Mouse (Mus musculus): ENCODE measurements around the gene Parva. TPM values are rescaled to one million over a fixed set of nuclear protein-coding genes. Genes with fewer than 3 reads are reported as not detected.

Parva gene
- polyA plus RNA-seq, 1 experiment from 2014 or later = 18.4 TPM

GRCm38 (mm10) chr7:112390937-112391605 is 36.2 kb upstream of the Parva start:
- H3K4me3 ChIP-seq (ENCODE audit: low read depth, low read length) = no peak overlapping the region
- H3K36me3 ChIP-seq (ENCODE audit: control insufficient read depth, insufficient read depth, low read length) = no peaks in the 10 kb centered on the region
- peaks cover 25% of the 10 kb centered on the region for H3K4me1 ChIP-seq (ENCODE audit: control insufficient read depth, insufficient read depth, low read length)
- H3K9me3 ChIP-seq (ENCODE audit: control insufficient read depth, low read length) = no peaks in the 10 kb centered on the region
- WGBS = 21% methylated on average over 6 of the region's 6 CpGs
- no peaks in the 10 kb centered on the region for H3K27me3 ChIP-seq (ENCODE audit: control insufficient read depth, insufficient read depth, low read length)
- H3K27ac ChIP-seq (ENCODE audit: low read depth, low read length) = peak overlapping the region; percentile 78
- H3K9ac ChIP-seq (replicated peaks; ENCODE audit: low read depth, low read length) = no peak overlapping the region; the same call in 1 of the 2 replicates
- peak; percentile 63 for ATAC-seq (ENCODE audit: low read depth)
- H3K4me2 ChIP-seq (ENCODE audit: low read depth, low read length) = no peak overlapping the region

- H3K4me2 ChIP-seq (ENCODE audit: low read depth, low read length) = no peak overlapping the region
- no peaks in the 10 kb centered on the region for H3K4me1 ChIP-seq (ENCODE audit: control insufficient read depth, insufficient read depth, low read length)
- WGBS = 96% methylated on average over 3 of the region's 3 CpGs
- no peak overlapping the region for H3K27ac ChIP-seq (ENCODE audit: low read depth, low read length)
- ATAC-seq (ENCODE audit: low read depth) = no peak
- H3K9me3 ChIP-seq (ENCODE audit: control insufficient read depth, low read length) = no peaks in the 10 kb centered on the region
- H3K9ac ChIP-seq (replicated peaks; ENCODE audit: low read depth, low read length) = no peak overlapping the region
- no peak overlapping the region for H3K4me3 ChIP-seq (ENCODE audit: low read depth, low read length)
- H3K27me3 ChIP-seq (ENCODE audit: control insufficient read depth, insufficient read depth, low read length) = no peaks in the 10 kb centered on the region
- no peaks in the 10 kb centered on the region for H3K36me3 ChIP-seq (ENCODE audit: control insufficient read depth, insufficient read depth, low read length)
These were observed 29.5 kb upstream of the Parva start for GRCm38 (mm10) chr7:112397786-112398185.

GRCm38 (mm10) chr7:112399425-112400170 is 27.7 kb upstream of the Parva start:
- Histone ChIP-seq H3K36me3 (ENCODE audit: control insufficient read depth, insufficient read depth, low read length) (no peaks in the 10 kb centered on the region), H3K9ac (replicated peaks; ENCODE audit: low read depth, low read length) (no peak overlapping the region), H3K4me2 (ENCODE audit: low read depth, low read length) (no peak overlapping the region), H3K4me1 (ENCODE audit: control insufficient read depth, insufficient read depth, low read length) (no peaks in the 10 kb centered on the region), H3K27ac (ENCODE audit: low read depth, low read length) (no peak overlapping the region), H3K9me3 (ENCODE audit: control insufficient read depth, low read length) (no peaks in the 10 kb centered on the region), H3K27me3 (ENCODE audit: control insufficient read depth, insufficient read depth, low read length) (no peaks in the 10 kb centered on the region), H3K4me3 (ENCODE audit: low read depth, low read length) (no peak overlapping the region)
- WGBS = 27% methylated on average over 7 of the region's 7 CpGs
- ATAC-seq (ENCODE audit: low read depth) = peak; percentile 56; the same call in 1 of the 2 replicates

GRCm38 (mm10) chr7:112400175-112400574 is 27.1 kb upstream of the Parva start:
- no peaks in the 10 kb centered on the region for H3K27me3 ChIP-seq (ENCODE audit: control insufficient read depth, insufficient read depth, low read length)
- no peaks in the 10 kb centered on the region for H3K4me1 ChIP-seq (ENCODE audit: control insufficient read depth, insufficient read depth, low read length)
- 48% methylated on average over 6 of the region's 6 CpGs for WGBS
- no peaks in the 10 kb centered on the region for H3K36me3 ChIP-seq (ENCODE audit: control insufficient read depth, insufficient read depth, low read length)
- no peak; the same call in 1 of the 2 replicates for ATAC-seq (ENCODE audit: low read depth)
- no peak overlapping the region for H3K4me3 ChIP-seq (ENCODE audit: low read depth, low read length)
- H3K27ac ChIP-seq (ENCODE audit: low read depth, low read length) = no peak overlapping the region
- no peak overlapping the region for H3K4me2 ChIP-seq (ENCODE audit: low read depth, low read length)
- no peak overlapping the region for H3K9ac ChIP-seq (replicated peaks; ENCODE audit: low read depth, low read length)
- no peaks in the 10 kb centered on the region for H3K9me3 ChIP-seq (ENCODE audit: control insufficient read depth, low read length)

GRCm38 (mm10) chr7:112405061-112405460 is 22.2 kb upstream of the Parva start:
- Histone ChIP-seq H3K4me2 (ENCODE audit: low read depth, low read length) (no peak overlapping the region), H3K9me3 (ENCODE audit: control insufficient read depth, low read length) (no peaks in the 10 kb centered on the region), H3K27ac (ENCODE audit: low read depth, low read length) (no peak overlapping the region), H3K9ac (replicated peaks; ENCODE audit: low read depth, low read length) (no peak overlapping the region), H3K27me3 (ENCODE audit: control insufficient read depth, insufficient read depth, low read length) (no peaks in the 10 kb centered on the region), H3K36me3 (ENCODE audit: control insufficient read depth, insufficient read depth, low read length) (no peaks in the 10 kb centered on the region), H3K4me1 (ENCODE audit: control insufficient read depth, insufficient read depth, low read length) (no peaks in the 10 kb centered on the region), H3K4me3 (ENCODE audit: low read depth, low read length) (no peak overlapping the region)
- no peak for ATAC-seq (ENCODE audit: low read depth)
- 67% methylated on average over 2 of the region's 2 CpGs for WGBS

GRCm38 (mm10) chr7:112405578-112405977 is 21.7 kb upstream of the Parva start:
- no peak overlapping the region for H3K4me2 ChIP-seq (ENCODE audit: low read depth, low read length)
- 79% methylated on average over 8 of the region's 8 CpGs for WGBS
- no peak for ATAC-seq (ENCODE audit: low read depth)

GRCm38 (mm10) chr7:112407597-112407996 is 19.7 kb upstream of the Parva start:
- Histone ChIP-seq H3K9ac (replicated peaks; ENCODE audit: low read depth, low read length) (no peak overlapping the region), H3K4me2 (ENCODE audit: low read depth, low read length) (no peak overlapping the region), H3K4me1 (ENCODE audit: control insufficient read depth, insufficient read depth, low read length) (no peaks in the 10 kb centered on the region), H3K27ac (ENCODE audit: low read depth, low read length) (no peak overlapping the region), H3K9me3 (ENCODE audit: control insufficient read depth, low read length) (no peaks in the 10 kb centered on the region), H3K4me3 (ENCODE audit: low read depth, low read length) (no peak overlapping the region), H3K27me3 (ENCODE audit: control insufficient read depth, insufficient read depth, low read length) (no peaks in the 10 kb centered on the region), H3K36me3 (ENCODE audit: control insufficient read depth, insufficient read depth, low read length) (no peaks in the 10 kb centered on the region)
- 61% methylated on average over 7 of the region's 7 CpGs for WGBS
- no peak for ATAC-seq (ENCODE audit: low read depth)

More at GRCm38 (mm10) chr7:112405578-112405977, 21.7 kb upstream of the Parva start:
- Histone ChIP-seq H3K9ac (replicated peaks; ENCODE audit: low read depth, low read length) (no peak overlapping the region), H3K27ac (ENCODE audit: low read depth, low read length) (no peak overlapping the region), H3K9me3 (ENCODE audit: control insufficient read depth, low read length) (no peaks in the 10 kb centered on the region), H3K27me3 (ENCODE audit: control insufficient read depth, insufficient read depth, low read length) (no peaks in the 10 kb centered on the region), H3K36me3 (ENCODE audit: control insufficient read depth, insufficient read depth, low read length) (no peaks in the 10 kb centered on the region), H3K4me3 (ENCODE audit: low read depth, low read length) (no peak overlapping the region), H3K4me1 (ENCODE audit: control insufficient read depth, insufficient read depth, low read length) (no peaks in the 10 kb centered on the region)

- 83% methylated on average over 3 of the region's 3 CpGs for WGBS
- Histone ChIP-seq H3K9me3 (ENCODE audit: control insufficient read depth, low read length) (no peaks in the 10 kb centered on the region), H3K4me3 (ENCODE audit: low read depth, low read length) (no peak overlapping the region), H3K27me3 (ENCODE audit: control insufficient read depth, insufficient read depth, low read length) (no peaks in the 10 kb centered on the region), H3K4me2 (ENCODE audit: low read depth, low read length) (no peak overlapping the region), H3K9ac (replicated peaks; ENCODE audit: low read depth, low read length) (no peak overlapping the region), H3K27ac (ENCODE audit: low read depth, low read length) (no peak overlapping the region), H3K4me1 (ENCODE audit: control insufficient read depth, insufficient read depth, low read length) (no peaks in the 10 kb centered on the region), H3K36me3 (ENCODE audit: control insufficient read depth, insufficient read depth, low read length) (no peaks in the 10 kb centered on the region)
- no peak for ATAC-seq (ENCODE audit: low read depth)
These were observed 17.3 kb upstream of the Parva start for GRCm38 (mm10) chr7:112409991-112410390.

- no peak for ATAC-seq (ENCODE audit: low read depth)
- 80% methylated on average over 6 of the region's 6 CpGs for WGBS
- Histone ChIP-seq H3K9me3 (ENCODE audit: control insufficient read depth, low read length) (no peaks in the 10 kb centered on the region), H3K4me3 (ENCODE audit: low read depth, low read length) (no peak overlapping the region), H3K9ac (replicated peaks; ENCODE audit: low read depth, low read length) (no peak overlapping the region), H3K27me3 (ENCODE audit: control insufficient read depth, insufficient read depth, low read length) (no peaks in the 10 kb centered on the region), H3K36me3 (ENCODE audit: control insufficient read depth, insufficient read depth, low read length) (no peaks in the 10 kb centered on the region), H3K27ac (ENCODE audit: low read depth, low read length) (no peak overlapping the region), H3K4me2 (ENCODE audit: low read depth, low read length) (no peak overlapping the region), H3K4me1 (ENCODE audit: control insufficient read depth, insufficient read depth, low read length) (peaks cover 9% of the 10 kb centered on the region; the same call in 1 of the 2 replicates)
These were observed 14.0 kb upstream of the Parva start for GRCm38 (mm10) chr7:112413286-112413685.
